Mouse (Mus musculus) hindbrain, postnatal 0 days (tissue): Measurements from ENCODE around the gene Lrrc8d. TPM values are rescaled to one million over a fixed set of nuclear protein-coding genes. Genes with fewer than 3 reads are reported as not detected.

ENCODE experiments used
- ATAC-seq: fragments of 200-750 bp; cut with Nextera tagmentation; 2 replicates; pipeline ENCODE4 v1.8.0; 2017; ENCODE audit warnings: mild to moderate bottlenecking, moderate TSS enrichment, moderate library complexity
- DNase-seq: peaks from one replicate; pipeline ENCODE4 v3.0.0-alpha.2; 2015; ENCODE audit warnings: low spot score
- H3K27ac ChIP-seq: fragments of 300-500 bp; sonication (generic); 2 replicates; pipeline ENCODE4 v1.5.1; 2014; ENCODE audit warnings: mild to moderate bottlenecking
- H3K27me3 ChIP-seq: fragments of 300-500 bp; sonication (generic); 2 replicates; pipeline ENCODE4 v1.6.1; 2014; ENCODE audit warnings: low read length, mixed read lengths; ENCODE audit not compliant: insufficient read depth
- H3K36me3 ChIP-seq: fragments of 300-500 bp; sonication (generic); 2 replicates; pipeline ENCODE4 v1.6.1; 2014; ENCODE audit warnings: low read length, mixed read lengths; ENCODE audit not compliant: insufficient read depth
- H3K4me1 ChIP-seq: fragments of 300-500 bp; sonication (generic); 2 replicates; pipeline ENCODE4 v1.6.1; 2014; ENCODE audit warnings: antibody characterized with exemption, low read length, mixed read lengths; ENCODE audit not compliant: insufficient read depth
- H3K4me2 ChIP-seq: fragments of 300-500 bp; sonication (generic); 2 replicates; pipeline ENCODE4 v1.6.1; 2014; ENCODE audit warnings: low read depth, mild to moderate bottlenecking, low read length, moderate library complexity, mixed read lengths
- H3K4me3 ChIP-seq: fragments of 300-500 bp; sonication (generic); 2 replicates; pipeline ENCODE4 v1.5.1; 2014; ENCODE audit warnings: low read length
- H3K9ac ChIP-seq: fragments of 300-500 bp; sonication (generic); replicated peaks from 2 replicates; pipeline ENCODE4 v1.6.1; 2014; ENCODE audit warnings: mild to moderate bottlenecking, low read length, moderate library complexity, mixed read lengths
- H3K9me3 ChIP-seq: fragments of 300-500 bp; sonication (generic); 2 replicates; pipeline ENCODE4 v1.6.1; 2016; ENCODE audit warnings: low read length, mixed read lengths
- CTCF ChIP-seq: IDR thresholded peaks from 2 replicates; pipeline ENCODE4 v1.5.1; 2016; ENCODE audit warnings: antibody characterized with exemption, control low read depth, low read depth
- WGBS: fragments of 180-500 bp; shearing (Covaris S2); extraction: QIAGEN DNeasy Blood & Tissue Kit; methylation state at CpG from one replicate; pipeline ENCODE4 v1.1.7; 2014; 5-methylcytosine and 5-hydroxymethylcytosine counted together
- polyA plus RNA-seq: library from polyadenylated mRNA; unstranded; fragments of >200 nt; fragmentation: Nextera tagmentation; extraction: Ambion mirVana; gene quantifications from 2 replicates; pipeline ENCODE4 v1.2.1, GENCODE M21; 2015
- total RNA-seq: library from RNA; depleted of rRNA; stranded (reverse); fragments of >200 nt; gene quantifications from 2 replicates; pipeline ENCODE4 v1.2.3, GENCODE M21; 2014

Lrrc8d gene
- total and polyA plus RNA-seq, 2 experiments from 2014 or later = 11.7 to 27.7 TPM

DNA sequence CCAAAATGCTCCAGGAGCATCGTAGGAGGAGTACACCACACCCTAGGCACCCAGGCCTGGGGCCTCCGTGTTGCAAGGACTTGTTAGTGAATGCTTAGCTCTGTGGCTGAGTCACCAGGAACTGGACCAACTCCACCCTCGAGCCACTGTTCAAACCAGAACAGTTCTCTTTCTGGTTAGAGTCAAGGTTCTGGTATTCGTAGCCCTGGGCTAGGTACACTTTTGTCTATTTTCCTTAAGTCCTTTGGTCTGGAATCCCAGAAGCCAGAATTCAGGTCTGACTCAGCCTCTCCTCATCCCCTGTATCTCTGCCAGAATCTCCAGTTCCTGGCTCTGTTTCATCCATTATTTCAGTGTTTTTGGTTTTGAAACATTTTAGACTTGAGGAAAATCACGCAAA lies 79.6 kb downstream of the Lrrc8d start:
- 90% methylated on average over 5 of the region's 5 CpGs for WGBS
- no peak for ATAC-seq

DNA sequence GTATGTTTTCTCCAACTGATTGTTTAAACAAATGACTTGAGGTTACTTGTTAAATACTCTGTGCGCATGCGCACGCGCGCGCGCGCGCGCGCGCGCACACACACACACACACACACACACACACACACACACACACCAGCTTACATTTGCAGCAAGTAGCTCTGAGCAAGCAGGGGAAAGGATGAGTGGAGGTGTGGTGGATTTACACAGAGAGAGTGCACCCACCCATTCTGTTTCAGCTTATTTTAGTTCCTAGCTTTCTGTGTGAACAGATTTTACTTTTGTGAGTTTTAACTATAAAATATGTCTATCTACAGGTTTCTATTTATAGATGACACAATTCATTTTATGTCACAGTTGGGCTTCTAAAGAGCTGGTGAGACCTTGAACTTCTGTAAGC lies 84.1 kb downstream of the Lrrc8d start:
- Histone ChIP-seq H3K27me3 (no peaks in the 10 kb centered on the region), H3K9me3 (no peaks in the 10 kb centered on the region), H3K36me3 (no peaks in the 10 kb centered on the region), H3K27ac (no peak overlapping the region), H3K4me1 (peaks cover 12% of the 10 kb centered on the region), H3K9ac (no peak overlapping the region), H3K4me2 (no peak overlapping the region), H3K4me3 (no peak overlapping the region)
- ATAC-seq (no peak), DNase-seq (no peak)
- 96% methylated on average over 13 of the region's 13 CpGs for WGBS
- TF ChIP-seq CTCF = no peak

More for the DNA sequence above, 79.6 kb downstream of the Lrrc8d start:
- no peaks in the 10 kb centered on the region for H3K27me3 ChIP-seq
- no peak for TF ChIP-seq CTCF
- H3K9me3 ChIP-seq = no peaks in the 10 kb centered on the region
- no peak for DNase-seq
- no peaks in the 10 kb centered on the region for H3K36me3 ChIP-seq
- H3K9ac ChIP-seq = no peak overlapping the region
- no peak overlapping the region for H3K4me2 ChIP-seq
- H3K4me1 ChIP-seq = 0 out of 2 replicates have a peak, but pooled peaks cover 4% of the 10 kb centered on the region
- no peak overlapping the region for H3K27ac ChIP-seq
- no peak overlapping the region for H3K4me3 ChIP-seq

DNA sequence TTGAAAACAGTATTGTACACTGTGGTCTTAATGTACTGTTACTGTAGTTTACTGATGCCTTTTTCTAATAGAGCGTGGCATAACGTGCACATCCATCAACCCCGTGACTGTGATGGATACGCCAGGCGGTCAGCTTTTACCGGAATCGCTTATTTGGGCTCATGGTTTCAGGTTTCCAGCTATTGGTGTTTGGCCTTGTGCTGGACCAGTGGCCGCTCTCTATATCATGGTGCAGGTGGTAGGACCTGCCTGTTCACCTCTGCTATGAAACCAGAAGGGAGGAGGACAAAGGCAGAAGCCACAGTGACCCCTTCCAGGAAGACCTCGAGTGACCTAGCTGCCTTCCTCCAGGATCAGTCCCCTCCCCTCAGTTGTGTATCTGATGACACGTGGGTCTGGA lies 85.0 kb downstream of the Lrrc8d start:
- DNase-seq (no peak), ATAC-seq (no peak)
- Histone ChIP-seq H3K9ac (no peak overlapping the region), H3K9me3 (no peaks in the 10 kb centered on the region), H3K4me1 (peaks cover 12% of the 10 kb centered on the region), H3K27ac (no peak overlapping the region), H3K4me3 (no peak overlapping the region), H3K36me3 (no peaks in the 10 kb centered on the region), H3K4me2 (no peak overlapping the region), H3K27me3 (no peaks in the 10 kb centered on the region)
- no peak for TF ChIP-seq CTCF
- 86% methylated on average over 10 of the region's 10 CpGs for WGBS

DNA sequence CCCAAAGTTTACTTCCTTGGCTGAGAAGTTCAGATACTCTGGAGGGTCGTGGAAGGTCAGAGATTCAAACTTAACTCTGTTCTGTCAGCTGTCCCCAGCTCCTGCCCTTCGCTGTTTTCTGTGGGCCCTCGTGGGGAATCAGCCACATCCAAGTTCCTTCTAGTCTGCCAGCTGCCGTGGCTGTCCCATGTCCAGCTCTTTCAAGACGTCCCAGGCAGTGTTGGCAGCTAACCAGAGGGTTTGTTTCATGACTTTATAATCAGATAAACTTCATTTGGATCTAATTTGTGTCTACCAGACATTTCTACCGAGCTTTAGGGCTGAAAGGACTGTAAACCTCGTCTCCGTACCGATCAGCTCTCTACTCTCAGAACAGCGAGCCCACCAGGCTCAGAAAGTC lies 87.8 kb downstream of the Lrrc8d start:
- peak overlapping the region; percentile 11; the same call in 1 of the 2 replicates for H3K27ac ChIP-seq
- H3K4me3 ChIP-seq = no peak overlapping the region
- 44% methylated on average over 10 of the region's 10 CpGs for WGBS

DNA sequence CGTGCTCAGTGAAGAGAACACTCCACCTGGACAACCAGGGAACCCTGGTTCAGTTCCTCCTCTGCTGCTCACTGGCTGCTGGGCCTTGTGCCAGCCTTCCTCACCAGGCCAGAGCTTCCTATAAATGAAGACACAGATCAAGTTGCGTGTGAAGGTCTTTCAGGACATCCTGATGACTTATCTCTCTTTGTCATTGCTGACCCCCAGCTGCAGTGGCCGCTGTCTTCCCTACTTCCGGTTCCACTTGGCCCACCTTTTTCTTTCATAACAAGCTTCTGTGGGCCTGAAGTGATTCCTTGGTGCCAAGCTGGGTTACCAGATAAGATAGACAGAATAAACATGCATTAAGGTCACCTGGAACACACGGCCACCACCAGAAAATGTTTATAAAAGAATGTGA lies 90.0 kb downstream of the Lrrc8d start:
- Histone ChIP-seq H3K27ac (no peak overlapping the region), H3K9me3 (no peaks in the 10 kb centered on the region), H3K9ac (no peak overlapping the region), H3K27me3 (no peaks in the 10 kb centered on the region), H3K4me1 (peaks cover 25% of the 10 kb centered on the region), H3K4me3 (no peak overlapping the region), H3K36me3 (no peaks in the 10 kb centered on the region), H3K4me2 (no peak overlapping the region)
- WGBS = 74% methylated on average over 5 of the region's 5 CpGs
- TF ChIP-seq CTCF = no peak
- no peak for ATAC-seq
- no peak for DNase-seq

More for the DNA sequence above, 87.8 kb downstream of the Lrrc8d start:
- H3K9ac ChIP-seq = no peak overlapping the region
- no peaks in the 10 kb centered on the region for H3K36me3 ChIP-seq
- DNase-seq (peak; percentile 53), ATAC-seq (no peak)
- peaks cover 18% of the 10 kb centered on the region for H3K4me1 ChIP-seq
- no peaks in the 10 kb centered on the region for H3K9me3 ChIP-seq
- H3K4me2 ChIP-seq = peak overlapping the region; percentile 7; the same call in 1 of the 2 replicates
- TF ChIP-seq CTCF = no peak
- no peaks in the 10 kb centered on the region for H3K27me3 ChIP-seq

DNA sequence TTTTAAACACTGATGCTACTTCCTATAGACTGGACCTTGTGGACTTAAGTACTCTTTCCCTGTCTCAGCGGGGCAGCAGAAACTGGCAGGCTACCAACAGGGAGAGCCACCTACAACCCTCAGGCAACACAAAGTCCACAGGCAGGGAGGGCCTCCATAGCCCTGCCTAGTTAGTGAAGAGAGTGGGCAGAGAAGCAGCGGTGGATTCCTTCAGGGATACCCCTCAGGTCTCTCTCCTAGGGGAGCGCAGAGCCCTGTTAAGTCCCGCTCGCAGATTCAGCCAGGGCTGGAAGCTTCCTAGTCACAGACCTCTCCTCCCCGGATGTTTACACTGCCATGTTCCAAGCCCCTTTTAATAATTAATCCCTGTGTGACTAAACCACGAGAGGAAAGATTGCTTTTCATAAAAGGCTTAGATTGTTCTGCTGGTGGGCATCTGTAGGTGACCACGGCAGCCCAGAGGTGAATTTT lies 92.6 kb downstream of the Lrrc8d start:
- ATAC-seq = peak; percentile 27; the same call in 1 of the 2 replicates
- peak; percentile 24 for DNase-seq
- Histone ChIP-seq H3K27ac (peak overlapping the region; percentile 64), H3K9me3 (no peaks in the 10 kb centered on the region), H3K4me3 (no peak overlapping the region; the same call in 1 of the 2 replicates), H3K4me1 (peaks cover 24% of the 10 kb centered on the region), H3K4me2 (peak overlapping the region; percentile 44), H3K9ac (peak overlapping the region; percentile 36), H3K36me3 (no peaks in the 10 kb centered on the region), H3K27me3 (no peaks in the 10 kb centered on the region)
- TF ChIP-seq CTCF = no peak
- 15% methylated on average over 8 of the region's 8 CpGs for WGBS

DNA sequence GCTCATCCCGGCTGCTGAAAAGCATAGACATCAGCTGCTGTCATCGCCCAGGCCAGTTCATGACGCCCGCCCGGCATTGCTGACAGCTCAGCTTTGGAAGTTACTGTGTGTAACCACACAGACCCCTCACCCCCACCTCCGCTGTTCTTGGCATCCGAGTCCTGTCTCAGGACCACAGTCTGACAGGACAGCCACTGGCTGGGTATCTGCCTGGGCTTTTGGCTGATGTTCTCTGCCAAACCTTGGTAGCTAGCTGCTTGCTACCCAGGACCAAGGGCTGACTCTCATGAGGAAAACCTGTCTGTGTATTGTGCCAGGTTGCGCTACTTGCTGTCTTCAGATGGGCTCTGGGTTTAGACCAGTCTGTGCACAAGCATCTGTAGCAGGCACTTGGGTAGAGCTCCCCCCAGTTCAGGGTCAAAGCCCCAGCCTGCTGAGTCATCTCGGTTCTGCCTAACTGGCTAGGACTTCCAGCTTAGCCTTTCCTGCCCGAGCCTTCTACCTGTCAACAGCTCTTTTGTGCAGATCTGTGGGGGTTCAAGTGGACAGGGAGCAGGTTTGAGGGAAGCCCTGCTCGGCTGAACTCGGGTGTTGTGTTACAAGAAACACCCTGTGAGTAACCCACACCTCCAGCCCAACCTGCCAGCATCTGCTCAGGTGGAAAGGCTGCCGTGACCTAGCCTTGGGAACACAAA lies 93.2 kb downstream of the Lrrc8d start:
- no peaks in the 10 kb centered on the region for H3K36me3 ChIP-seq

More for the DNA sequence above, 93.2 kb downstream of the Lrrc8d start:
- TF ChIP-seq CTCF = no peak
- DNase-seq (peak; percentile 78), ATAC-seq (peak; percentile 93)
- Histone ChIP-seq H3K4me2 (peak overlapping the region; percentile 44), H3K9me3 (no peaks in the 10 kb centered on the region), H3K9ac (peak overlapping the region; percentile 36), H3K27me3 (no peaks in the 10 kb centered on the region), H3K4me1 (peaks cover 18% of the 10 kb centered on the region), H3K27ac (peak overlapping the region; percentile 64), H3K4me3 (no peak overlapping the region; the same call in 1 of the 2 replicates)
- WGBS = 23% methylated on average over 13 of the region's 13 CpGs
